Mouse (Mus musculus): ENCODE data around the gene Fam149b.

- no peak for TF ChIP-seq POLR2A (IDR thresholded peaks at IDR 0.05; ENCODE audit: low read depth, low read length)
- TF ChIP-seq CTCF (IDR thresholded peaks at IDR 0.05; ENCODE audit: borderline replicate concordance, insufficient read depth, low read length) = no peak
These were observed 28.5 kb upstream of the Fam149b start for GRCm38 (mm10) chr14:20319420-20319819.

All from embryonic fibroblast, embryonic 13.5 days (primary cell).